Mouse (Mus musculus): Measurements from ENCODE around the gene Lgi1. TPM values are rescaled to one million over a fixed set of nuclear protein-coding genes. Genes with fewer than 3 reads are reported as not detected.
A peak's percentile ranks its signal among the peaks of the same experiment; 100 is the strongest.

Lgi1 gene
- polyA plus RNA-seq (2012), result not detected in 2 replicates

GRCm38 (mm10) chr19:38264505-38265500 is at the start of gene Lgi1:
Gene Lgi1 (plus strand): TSS chr19:38264536.
- Histone ChIP-seq H3K9me3 (ENCODE audit: control insufficient read depth, low read length) (no peaks in the 10 kb centered on the region), H3K27me3 (ENCODE audit: control insufficient read depth) (peaks cover 11% of the 10 kb centered on the region), H3K36me3 (ENCODE audit: control insufficient read depth) (no peaks in the 10 kb centered on the region), H3K4me3 (replicated peaks) (no peak within 1 kb of the TSS), H3K4me1 (ENCODE audit: control insufficient read depth) (no peaks in the 10 kb centered on the region)
- TF ChIP-seq TAL1 (IDR thresholded peaks at IDR 0.05; ENCODE audit: low read length) (no peak), GATA1 (IDR thresholded peaks at IDR 0.05; ENCODE audit: low read length) (no peak)

GRCm38 (mm10) chr19:38217696-38218095 is 46.6 kb upstream of the Lgi1 start:
- no peak for TF ChIP-seq GATA1 (IDR thresholded peaks at IDR 0.05; ENCODE audit: low read length)
- no peak for TF ChIP-seq TAL1 (IDR thresholded peaks at IDR 0.05; ENCODE audit: low read length)
- Histone ChIP-seq H3K36me3 (ENCODE audit: control insufficient read depth) (peaks cover 2% of the 10 kb centered on the region; the same call in 1 of the 2 replicates), H3K4me3 (replicated peaks) (no peak overlapping the region), H3K4me1 (ENCODE audit: control insufficient read depth) (0 out of 2 replicates have a peak, but pooled peaks cover under 1% of the 10 kb centered on the region), H3K9me3 (ENCODE audit: control insufficient read depth, low read length) (no peaks in the 10 kb centered on the region), H3K27me3 (ENCODE audit: control insufficient read depth) (no peaks in the 10 kb centered on the region)

GRCm38 (mm10) chr19:38223356-38223904 is 40.9 kb upstream of the Lgi1 start:
- peaks cover 20% of the 10 kb centered on the region for H3K4me1 ChIP-seq (ENCODE audit: control insufficient read depth)
- peak overlapping the region; percentile 83 for H3K4me3 ChIP-seq (replicated peaks)
- no peak for TF ChIP-seq TAL1 (IDR thresholded peaks at IDR 0.05; ENCODE audit: low read length)
- TF ChIP-seq GATA1 (IDR thresholded peaks at IDR 0.05; ENCODE audit: low read length), result no peak
- H3K27me3 ChIP-seq (ENCODE audit: control insufficient read depth), result no peaks in the 10 kb centered on the region
- H3K36me3 ChIP-seq (ENCODE audit: control insufficient read depth), result no peaks in the 10 kb centered on the region; the same call in 1 of the 2 replicates
- H3K9me3 ChIP-seq (ENCODE audit: control insufficient read depth, low read length), result no peaks in the 10 kb centered on the region

- no peaks in the 10 kb centered on the region; the same call in 1 of the 2 replicates for H3K9me3 ChIP-seq (ENCODE audit: control insufficient read depth, low read length)
- no peaks in the 10 kb centered on the region for H3K27me3 ChIP-seq (ENCODE audit: control insufficient read depth)
- H3K4me3 ChIP-seq (replicated peaks), result peak within 1 kb of the TSS; percentile 83
- peaks cover 20% of the 10 kb centered on the region for H3K4me1 ChIP-seq (ENCODE audit: control insufficient read depth)
- TF ChIP-seq TAL1 (IDR thresholded peaks at IDR 0.05; ENCODE audit: low read length), result no peak
- no peak for TF ChIP-seq GATA1 (IDR thresholded peaks at IDR 0.05; ENCODE audit: low read length)
- no peaks in the 10 kb centered on the region; the same call in 1 of the 2 replicates for H3K36me3 ChIP-seq (ENCODE audit: control insufficient read depth)
These were observed 40.2 kb upstream of the Lgi1 start, which contains the start of gene Fra10ac1 for GRCm38 (mm10) chr19:38223905-38224684. Gene Fra10ac1 (minus strand): TSS chr19:38224156.

- Histone ChIP-seq H3K27me3 (ENCODE audit: control insufficient read depth) (no peaks in the 10 kb centered on the region), H3K36me3 (ENCODE audit: control insufficient read depth) (no peaks in the 10 kb centered on the region; the same call in 1 of the 2 replicates), H3K9me3 (ENCODE audit: control insufficient read depth, low read length) (no peaks in the 10 kb centered on the region; the same call in 1 of the 2 replicates), H3K4me1 (ENCODE audit: control insufficient read depth) (peaks cover 20% of the 10 kb centered on the region), H3K4me3 (replicated peaks) (peak overlapping the region; percentile 83)
- no peak for TF ChIP-seq GATA1 (IDR thresholded peaks at IDR 0.05; ENCODE audit: low read length)
- no peak for TF ChIP-seq TAL1 (IDR thresholded peaks at IDR 0.05; ENCODE audit: low read length)
These were observed 39.7 kb upstream of the Lgi1 start for GRCm38 (mm10) chr19:38224685-38225060.

- Histone ChIP-seq H3K9me3 (ENCODE audit: control insufficient read depth, low read length) (no peaks in the 10 kb centered on the region; the same call in 1 of the 2 replicates), H3K27me3 (ENCODE audit: control insufficient read depth) (no peaks in the 10 kb centered on the region), H3K36me3 (ENCODE audit: control insufficient read depth) (no peaks in the 10 kb centered on the region), H3K4me1 (ENCODE audit: control insufficient read depth) (peaks cover 11% of the 10 kb centered on the region), H3K4me3 (replicated peaks) (no peak overlapping the region)
- TF ChIP-seq GATA1 (IDR thresholded peaks at IDR 0.05; ENCODE audit: low read length) (no peak), TAL1 (IDR thresholded peaks at IDR 0.05; ENCODE audit: low read length) (no peak)
These were observed 35.6 kb upstream of the Lgi1 start for GRCm38 (mm10) chr19:38228699-38229098.

- H3K27me3 ChIP-seq (ENCODE audit: control insufficient read depth), result no peaks in the 10 kb centered on the region
- no peaks in the 10 kb centered on the region for H3K36me3 ChIP-seq (ENCODE audit: control insufficient read depth)
- no peak overlapping the region for H3K4me3 ChIP-seq (replicated peaks)
These were observed 32.2 kb upstream of the Lgi1 start for GRCm38 (mm10) chr19:38232087-38232486.

GRCm38 (mm10) chr19:38232516-38232915 is 31.8 kb upstream of the Lgi1 start:
- H3K4me3 ChIP-seq (replicated peaks), result no peak overlapping the region
- H3K27me3 ChIP-seq (ENCODE audit: control insufficient read depth), result no peaks in the 10 kb centered on the region
- no peak for TF ChIP-seq TAL1 (IDR thresholded peaks at IDR 0.05; ENCODE audit: low read length)
- no peak for TF ChIP-seq GATA1 (IDR thresholded peaks at IDR 0.05; ENCODE audit: low read length)
- no peaks in the 10 kb centered on the region for H3K36me3 ChIP-seq (ENCODE audit: control insufficient read depth)
- no peaks in the 10 kb centered on the region; the same call in 1 of the 2 replicates for H3K9me3 ChIP-seq (ENCODE audit: control insufficient read depth, low read length)
- no peaks in the 10 kb centered on the region for H3K4me1 ChIP-seq (ENCODE audit: control insufficient read depth)

More at GRCm38 (mm10) chr19:38232087-38232486, 32.2 kb upstream of the Lgi1 start:
- Histone ChIP-seq H3K9me3 (ENCODE audit: control insufficient read depth, low read length) (no peaks in the 10 kb centered on the region; the same call in 1 of the 2 replicates), H3K4me1 (ENCODE audit: control insufficient read depth) (no peaks in the 10 kb centered on the region)
- TF ChIP-seq GATA1 (IDR thresholded peaks at IDR 0.05; ENCODE audit: low read length) (no peak), TAL1 (IDR thresholded peaks at IDR 0.05; ENCODE audit: low read length) (no peak)
